Mouse (Mus musculus): ENCODE measurements around the gene Cacna1e. TPM values are rescaled to one million over a fixed set of nuclear protein-coding genes. Genes with fewer than 3 reads are reported as not detected.

Gene Cacna1e
- polyA plus RNA-seq (2012; rRNA removed), result 51.9 and 62.0 TPM in 2 replicates

DNA sequence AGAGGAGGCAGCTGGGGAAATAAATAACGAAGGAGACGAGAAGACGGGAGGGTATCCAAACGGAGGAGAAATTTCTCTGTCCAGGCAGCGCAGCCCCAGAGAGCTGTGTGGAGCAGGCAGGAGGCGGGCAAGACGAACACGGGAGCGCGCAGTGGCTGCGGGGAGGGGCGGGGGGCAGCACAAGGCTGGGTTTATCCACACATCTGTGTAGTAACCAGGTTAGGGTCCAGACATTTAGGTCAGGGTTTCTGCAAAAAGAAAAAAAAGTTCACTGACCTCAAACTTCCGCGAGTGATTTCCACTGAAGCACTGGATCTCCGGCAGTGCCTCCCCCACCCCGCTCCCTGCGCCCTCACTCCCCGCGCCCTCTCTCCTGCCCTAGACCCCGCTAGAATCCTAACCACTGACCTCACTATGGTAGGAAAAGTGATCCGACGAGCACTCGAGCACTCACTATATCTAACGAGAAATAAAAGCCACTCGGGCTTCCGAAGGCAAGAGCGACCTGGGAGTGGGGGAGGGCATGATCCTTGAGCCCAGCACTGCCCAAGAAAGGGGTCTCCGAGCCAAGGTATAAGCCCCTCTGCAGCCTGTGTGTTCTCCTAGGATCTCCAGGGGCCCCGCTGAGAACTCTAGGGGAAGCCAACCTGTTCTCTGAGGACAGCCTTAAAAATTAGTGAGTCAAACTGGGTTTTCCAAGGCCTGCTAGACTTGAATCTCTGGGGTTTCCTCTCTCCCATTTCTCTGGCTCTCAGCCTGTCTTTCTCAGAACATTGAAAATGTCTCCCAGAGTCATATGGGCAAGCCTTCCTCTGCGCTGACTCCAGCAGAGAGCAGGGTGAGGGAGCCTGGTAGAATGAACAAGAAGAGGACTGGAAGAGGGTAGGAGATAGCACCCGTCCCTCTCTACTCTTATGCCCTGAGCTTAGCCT is at the start of gene Cacna1e:
Cacna1e (minus strand) TSS at position 227 of the 932 bp plus-strand sequence.
- H3K4me3 ChIP-seq (replicated peaks; ENCODE audit: insufficient read depth, low read depth, low read length), result peak within 1 kb of the TSS; percentile 99
- H3K27ac ChIP-seq (ENCODE audit: insufficient read depth, low read length), result peak within 1 kb of the TSS; percentile 92
- H3K27me3 ChIP-seq (ENCODE audit: control insufficient read depth, insufficient read depth, low read length), result no peaks in the 10 kb centered on the region
- 6% methylated on average over 31 of the region's 31 CpGs for WGBS
- peak; percentile 68 to 75 for DNase-seq
- H3K4me1 ChIP-seq (ENCODE audit: control insufficient read depth, insufficient read depth, low read length), result peaks cover 12% of the 10 kb centered on the region
- TF ChIP-seq CTCF (IDR thresholded peaks at IDR 0.05; ENCODE audit: borderline replicate concordance, insufficient read depth, low read depth, low read length), result no peak
- TF ChIP-seq POLR2A (IDR thresholded peaks at IDR 0.05; ENCODE audit: borderline replicate concordance, insufficient read depth, low read length), result peak; percentile 57; the same call in 1 of the 2 replicates

DNA sequence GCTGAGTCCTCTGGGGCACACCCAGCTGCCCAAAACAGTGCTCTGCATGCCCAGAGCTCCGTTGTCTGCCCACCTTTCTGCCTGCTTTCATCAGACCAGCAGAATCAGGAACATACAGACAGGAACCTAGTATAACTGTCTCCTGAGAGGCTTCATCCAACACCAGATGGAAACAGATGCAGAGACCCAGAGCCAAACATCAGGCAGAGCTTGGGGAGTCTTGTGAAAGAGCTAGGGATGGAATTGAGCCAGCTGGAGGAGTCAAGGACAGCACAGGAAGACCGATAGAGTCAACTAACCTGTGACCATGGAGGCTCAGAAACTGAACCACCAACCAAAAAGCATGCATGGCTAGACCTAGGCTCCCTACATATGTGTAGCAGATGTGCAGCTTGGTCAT is 34.1 kb upstream of the Cacna1e start:
- H3K4me1 ChIP-seq (ENCODE audit: control insufficient read depth, insufficient read depth, low read length), result peaks cover 6% of the 10 kb centered on the region
- no peak for DNase-seq
- TF ChIP-seq POLR2A (IDR thresholded peaks at IDR 0.05; ENCODE audit: borderline replicate concordance, insufficient read depth, low read length) (no peak), CTCF (IDR thresholded peaks at IDR 0.05; ENCODE audit: borderline replicate concordance, insufficient read depth, low read depth, low read length) (no peak)
- H3K4me3 ChIP-seq (replicated peaks; ENCODE audit: insufficient read depth, low read depth, low read length), result no peak overlapping the region
- no peak overlapping the region for H3K27ac ChIP-seq (ENCODE audit: insufficient read depth, low read length)
- WGBS, result 76% methylated on average over 2 of the region's 2 CpGs
- H3K27me3 ChIP-seq (ENCODE audit: control insufficient read depth, insufficient read depth, low read length), result no peaks in the 10 kb centered on the region

DNA sequence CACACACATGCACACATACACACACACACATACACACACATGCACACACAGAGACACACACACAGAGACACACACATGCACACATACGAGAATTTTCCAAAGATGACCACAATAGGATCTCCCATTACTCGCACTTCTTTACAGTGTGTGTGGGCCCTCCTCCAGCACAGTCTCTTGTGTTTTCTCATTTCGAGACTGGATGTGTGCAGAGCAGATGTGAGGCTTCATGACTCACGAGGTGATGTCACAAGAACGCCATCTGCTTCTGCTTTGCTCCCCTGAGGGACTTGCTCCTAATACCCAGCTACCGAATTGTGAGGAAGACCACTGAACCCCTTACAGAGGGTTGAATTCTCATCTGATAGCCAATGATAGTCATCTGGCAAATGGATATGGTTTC is 33.1 kb upstream of the Cacna1e start:
- no peak overlapping the region for H3K27ac ChIP-seq (ENCODE audit: insufficient read depth, low read length)
- DNase-seq, result no peak
- 59% methylated on average over 6 of the region's 6 CpGs for WGBS
- no peak overlapping the region for H3K4me3 ChIP-seq (replicated peaks; ENCODE audit: insufficient read depth, low read depth, low read length)
- H3K27me3 ChIP-seq (ENCODE audit: control insufficient read depth, insufficient read depth, low read length), result no peaks in the 10 kb centered on the region
- no peak for TF ChIP-seq CTCF (IDR thresholded peaks at IDR 0.05; ENCODE audit: borderline replicate concordance, insufficient read depth, low read depth, low read length)
- no peak for TF ChIP-seq POLR2A (IDR thresholded peaks at IDR 0.05; ENCODE audit: borderline replicate concordance, insufficient read depth, low read length)
- H3K4me1 ChIP-seq (ENCODE audit: control insufficient read depth, insufficient read depth, low read length), result peaks cover 6% of the 10 kb centered on the region

DNA sequence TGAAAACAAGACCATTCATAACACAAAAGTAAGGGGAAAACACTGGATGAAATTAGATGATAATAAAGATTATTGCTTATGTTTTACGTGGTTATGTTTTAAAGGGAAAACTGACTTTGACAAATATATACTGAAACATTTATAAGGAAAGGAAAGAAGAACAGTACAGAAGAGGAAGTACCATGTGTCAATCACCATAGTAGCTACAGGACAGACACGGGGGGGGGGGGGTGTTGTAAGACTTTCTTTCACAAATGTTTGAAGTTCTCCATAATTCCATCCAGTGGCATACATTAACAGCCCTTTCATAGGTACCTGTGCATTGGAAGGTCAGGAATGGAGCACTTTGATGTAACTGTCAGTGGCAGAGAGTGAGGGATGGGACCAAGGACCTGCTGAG is 25.3 kb upstream of the Cacna1e start:
- no peaks in the 10 kb centered on the region for H3K27me3 ChIP-seq (ENCODE audit: control insufficient read depth, insufficient read depth, low read length)
- H3K4me3 ChIP-seq (replicated peaks; ENCODE audit: insufficient read depth, low read depth, low read length), result no peak overlapping the region
- H3K27ac ChIP-seq (ENCODE audit: insufficient read depth, low read length), result no peak overlapping the region
- TF ChIP-seq POLR2A (IDR thresholded peaks at IDR 0.05; ENCODE audit: borderline replicate concordance, insufficient read depth, low read length), result no peak
- TF ChIP-seq CTCF (IDR thresholded peaks at IDR 0.05; ENCODE audit: borderline replicate concordance, insufficient read depth, low read depth, low read length), result no peak
- no peaks in the 10 kb centered on the region for H3K4me1 ChIP-seq (ENCODE audit: control insufficient read depth, insufficient read depth, low read length)
- 80% methylated on average over 2 of the region's 2 CpGs for WGBS
- DNase-seq, result no peak

DNA sequence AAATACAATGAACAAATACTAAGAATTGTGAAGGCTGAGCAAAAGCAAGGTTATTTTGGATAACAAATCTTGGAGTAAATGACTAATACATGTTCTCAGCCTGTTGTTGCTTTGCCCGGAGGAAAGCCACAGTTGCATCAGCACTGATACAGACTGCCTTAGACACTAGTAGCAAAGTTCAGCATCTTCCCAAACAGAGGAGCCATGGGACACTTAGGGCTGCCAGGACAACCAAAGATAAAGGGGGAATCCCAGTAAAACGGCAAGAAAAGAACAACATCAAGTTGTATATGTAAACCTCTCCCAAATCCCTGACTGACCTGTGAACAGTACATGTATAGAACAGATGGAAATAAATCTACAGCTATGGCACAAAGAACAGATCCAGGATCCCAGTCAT is 13.1 kb upstream of the Cacna1e start:
- WGBS, result 97% methylated on average over 2 of the region's 2 CpGs
- Histone ChIP-seq H3K4me3 (replicated peaks; ENCODE audit: insufficient read depth, low read depth, low read length) (no peak overlapping the region), H3K27me3 (ENCODE audit: control insufficient read depth, insufficient read depth, low read length) (no peaks in the 10 kb centered on the region), H3K4me1 (ENCODE audit: control insufficient read depth, insufficient read depth, low read length) (no peaks in the 10 kb centered on the region), H3K27ac (ENCODE audit: insufficient read depth, low read length) (no peak overlapping the region)
- no peak for DNase-seq
- TF ChIP-seq POLR2A (IDR thresholded peaks at IDR 0.05; ENCODE audit: borderline replicate concordance, insufficient read depth, low read length), result no peak

DNA sequence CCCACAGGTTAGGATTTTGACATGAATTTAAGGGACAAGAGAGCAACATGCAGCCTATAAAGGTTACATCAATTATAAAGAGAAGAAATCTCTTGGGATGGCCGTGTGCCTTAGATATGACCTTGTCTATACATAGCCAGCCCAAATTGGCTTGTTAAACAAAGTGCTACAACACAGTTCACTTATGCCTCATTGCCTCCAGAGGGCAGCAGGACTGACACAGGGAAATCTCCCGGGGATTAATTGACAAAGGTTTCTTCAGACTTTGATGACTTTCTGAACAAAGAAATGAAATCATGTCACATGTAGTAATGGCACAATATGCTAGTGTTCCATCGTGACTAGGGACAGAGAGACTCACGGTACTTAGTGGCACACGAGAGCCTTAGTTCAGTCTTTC is 5.9 kb upstream of the Cacna1e start:
- Histone ChIP-seq H3K27ac (ENCODE audit: insufficient read depth, low read length) (no peak overlapping the region), H3K4me3 (replicated peaks; ENCODE audit: insufficient read depth, low read depth, low read length) (no peak overlapping the region), H3K27me3 (ENCODE audit: control insufficient read depth, insufficient read depth, low read length) (no peaks in the 10 kb centered on the region), H3K4me1 (ENCODE audit: control insufficient read depth, insufficient read depth, low read length) (peaks cover 8% of the 10 kb centered on the region)
- 61% methylated on average over 5 of the region's 5 CpGs for WGBS
- DNase-seq, result no peak
- TF ChIP-seq POLR2A (IDR thresholded peaks at IDR 0.05; ENCODE audit: borderline replicate concordance, insufficient read depth, low read length) (no peak), CTCF (IDR thresholded peaks at IDR 0.05; ENCODE audit: borderline replicate concordance, insufficient read depth, low read depth, low read length) (no peak)

DNA sequence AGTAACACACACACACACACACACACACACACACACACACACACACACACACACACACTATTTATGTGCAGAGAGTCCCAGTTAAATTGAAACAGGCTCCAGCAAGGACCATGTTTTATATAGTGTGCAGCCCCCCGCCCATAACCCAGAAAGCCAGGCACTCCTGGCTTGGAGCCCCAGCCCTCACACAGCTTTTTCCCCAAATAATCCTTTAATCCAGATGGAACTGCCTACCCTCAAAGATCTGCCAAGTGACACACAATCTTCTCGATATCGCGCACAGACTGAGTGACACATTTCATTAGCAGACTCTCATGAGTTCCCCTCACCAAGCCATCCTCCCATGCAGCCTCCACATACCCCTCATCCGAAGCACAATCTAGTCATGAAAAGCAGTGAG is 4.2 kb upstream of the Cacna1e start:
- DNase-seq, result no peak
- peaks cover 8% of the 10 kb centered on the region for H3K4me1 ChIP-seq (ENCODE audit: control insufficient read depth, insufficient read depth, low read length)
- no peaks in the 10 kb centered on the region for H3K27me3 ChIP-seq (ENCODE audit: control insufficient read depth, insufficient read depth, low read length)
- no peak overlapping the region for H3K4me3 ChIP-seq (replicated peaks; ENCODE audit: insufficient read depth, low read depth, low read length)
- 60% methylated on average over 5 of the region's 5 CpGs for WGBS
- TF ChIP-seq POLR2A (IDR thresholded peaks at IDR 0.05; ENCODE audit: borderline replicate concordance, insufficient read depth, low read length), result no peak
- no peak for TF ChIP-seq CTCF (IDR thresholded peaks at IDR 0.05; ENCODE audit: borderline replicate concordance, insufficient read depth, low read depth, low read length)
- no peak overlapping the region for H3K27ac ChIP-seq (ENCODE audit: insufficient read depth, low read length)

DNA sequence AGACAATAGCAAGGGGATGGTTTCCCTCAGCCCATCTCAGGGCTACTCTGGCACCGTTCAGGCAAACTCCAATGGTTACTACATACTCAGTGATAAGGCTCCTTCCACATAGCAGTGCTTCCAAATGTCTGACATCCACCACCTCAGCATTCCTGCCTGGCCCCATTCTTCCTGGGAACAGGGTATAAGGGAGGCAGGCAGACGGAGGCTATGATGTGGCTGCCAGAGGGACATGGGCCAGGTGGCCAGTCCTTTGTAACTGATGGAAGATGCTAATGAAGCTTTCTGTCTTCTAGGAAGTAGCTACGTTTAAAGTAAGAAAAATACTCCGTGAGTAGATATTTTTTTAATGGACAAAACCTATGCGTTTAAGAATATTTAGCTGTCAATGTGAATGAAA is 3.7 kb upstream of the Cacna1e start:
- TF ChIP-seq CTCF (IDR thresholded peaks at IDR 0.05; ENCODE audit: borderline replicate concordance, insufficient read depth, low read depth, low read length) (no peak), POLR2A (IDR thresholded peaks at IDR 0.05; ENCODE audit: borderline replicate concordance, insufficient read depth, low read length) (no peak)

More for the DNA sequence above, 3.7 kb upstream of the Cacna1e start:
- H3K27ac ChIP-seq (ENCODE audit: insufficient read depth, low read length), result no peak overlapping the region
- DNase-seq, result peak; percentile 74 to 82
- peaks cover 8% of the 10 kb centered on the region for H3K4me1 ChIP-seq (ENCODE audit: control insufficient read depth, insufficient read depth, low read length)
- no peaks in the 10 kb centered on the region for H3K27me3 ChIP-seq (ENCODE audit: control insufficient read depth, insufficient read depth, low read length)
- 17% methylated on average over 5 of the region's 5 CpGs for WGBS
- no peak overlapping the region for H3K4me3 ChIP-seq (replicated peaks; ENCODE audit: insufficient read depth, low read depth, low read length)
